Mouse (Mus musculus) C2C12 (cell line): Measurements from ENCODE around the gene Sox13. TPM values are rescaled to one million over a fixed set of nuclear protein-coding genes. Genes with fewer than 3 reads are reported as not detected.

Experiments used
- H3K27me3 ChIP-seq: one replicate; pipeline ENCODE4 v1.6.1; 2011; ENCODE audit not compliant: control insufficient read depth, insufficient read depth, insufficient read length
- H3K36me3 ChIP-seq: one replicate; pipeline ENCODE4 v1.6.1; 2011; ENCODE audit not compliant: control insufficient read depth, insufficient read depth
- H3K4me3 ChIP-seq: one replicate; pipeline ENCODE4 v1.5.1; 2011; ENCODE audit warnings: mild to moderate bottlenecking, control low read depth; ENCODE audit not compliant: poor library complexity, insufficient read depth, severe bottlenecking
- H3K79me2 ChIP-seq: one replicate; pipeline ENCODE4 v1.6.1; 2011; ENCODE audit not compliant: control insufficient read depth, insufficient read depth
- H3K79me3 ChIP-seq: one replicate; pipeline ENCODE4 v1.6.1; 2011; ENCODE audit warnings: low read depth, control low read depth
- H3ac ChIP-seq: one replicate; pipeline ENCODE3; 2011; ENCODE audit warnings: low read depth; ENCODE audit not compliant: control insufficient read depth, insufficient read length
- CEBPB ChIP-seq: IDR thresholded peaks from one replicate; pipeline ENCODE4 v1.6.1; 2011; ENCODE audit warnings: low read depth, mild to moderate bottlenecking, control low read depth, moderate library complexity
- CTCF ChIP-seq: IDR thresholded peaks from one replicate; pipeline ENCODE4 v1.5.1; 2011; ENCODE audit not compliant: control insufficient read depth, insufficient read depth, insufficient read length
- FOSL1 ChIP-seq: IDR thresholded peaks from one replicate; pipeline ENCODE4 v1.8.0; 2011; ENCODE audit warnings: mild to moderate bottlenecking, low read length; ENCODE audit not compliant: poor library complexity, insufficient read depth, severe bottlenecking
- MAX ChIP-seq: IDR thresholded peaks from one replicate; pipeline ENCODE4 v1.6.1; 2011; ENCODE audit warnings: mild to moderate bottlenecking, control low read depth
- MYOD1 ChIP-seq: IDR thresholded peaks from one replicate; pipeline ENCODE4 v1.6.1; 2011; ENCODE audit warnings: low read depth; ENCODE audit not compliant: control insufficient read depth, insufficient read length
- MYOG ChIP-seq: IDR thresholded peaks from one replicate; pipeline ENCODE4 v1.6.1; 2011; ENCODE audit not compliant: control insufficient read depth, insufficient read length; ENCODE audit errors: extremely low read depth
- USF1 ChIP-seq: IDR thresholded peaks from one replicate; pipeline ENCODE4 v1.6.1; 2011; ENCODE audit warnings: low read depth, mild to moderate bottlenecking, control low read depth, moderate library complexity
- polyA plus RNA-seq: library from polyadenylated mRNA; unstranded; fragments of >200 nt; fragmentation: generic; extraction: Trizol; gene quantifications from one replicate; pipeline ENCODE4 v1.2.1, GENCODE M21; 2012; ENCODE audit warnings: missing spikeins

Gene Sox13
- polyA plus RNA-seq, 1 experiment: 0.26 TPM

DNA sequence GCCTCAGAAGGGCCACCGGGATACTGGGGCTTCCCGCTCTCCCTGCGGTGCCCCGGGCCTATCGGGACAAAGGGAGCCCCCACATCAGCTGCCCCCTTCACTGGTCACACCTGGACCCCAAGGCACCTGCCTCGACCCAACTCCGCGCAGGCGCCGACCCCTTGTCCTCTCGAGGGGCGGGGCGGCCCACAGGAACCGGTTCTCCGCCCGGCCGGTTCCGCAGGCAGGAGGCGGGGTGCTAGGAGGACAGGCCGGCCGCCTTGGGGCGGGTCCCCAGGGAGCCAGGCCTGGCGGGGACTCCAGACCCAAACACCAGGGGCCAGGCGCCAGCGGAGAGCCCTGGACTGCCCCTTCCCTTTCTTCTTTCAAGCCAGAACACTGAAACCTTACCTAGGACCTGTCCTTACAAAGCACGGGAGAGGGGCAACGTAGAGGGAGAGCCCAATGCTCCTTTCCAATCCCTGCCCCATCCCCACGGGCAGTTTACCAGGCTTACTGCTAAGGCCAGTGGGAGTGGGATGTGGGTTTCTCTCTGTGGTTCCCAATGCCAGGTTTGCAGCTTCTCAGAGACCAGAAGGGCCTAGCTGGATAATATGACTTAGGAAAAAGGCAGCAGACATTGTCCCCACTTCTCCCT is 5.9 kb downstream of the Sox13 start:
- Histone ChIP-seq H3K79me2 (no peaks in the 10 kb centered on the region), H3K27me3 (peaks cover 72% of the 10 kb centered on the region), H3ac (no peak overlapping the region), H3K4me3 (no peak overlapping the region), H3K36me3 (no peaks in the 10 kb centered on the region), H3K79me3 (no peaks in the 10 kb centered on the region)
- TF ChIP-seq MYOD1 (no peak), MYOG (no peak), USF1 (no peak), MAX (no peak), FOSL1 (no peak), CEBPB (no peak), CTCF (no peak)

DNA sequence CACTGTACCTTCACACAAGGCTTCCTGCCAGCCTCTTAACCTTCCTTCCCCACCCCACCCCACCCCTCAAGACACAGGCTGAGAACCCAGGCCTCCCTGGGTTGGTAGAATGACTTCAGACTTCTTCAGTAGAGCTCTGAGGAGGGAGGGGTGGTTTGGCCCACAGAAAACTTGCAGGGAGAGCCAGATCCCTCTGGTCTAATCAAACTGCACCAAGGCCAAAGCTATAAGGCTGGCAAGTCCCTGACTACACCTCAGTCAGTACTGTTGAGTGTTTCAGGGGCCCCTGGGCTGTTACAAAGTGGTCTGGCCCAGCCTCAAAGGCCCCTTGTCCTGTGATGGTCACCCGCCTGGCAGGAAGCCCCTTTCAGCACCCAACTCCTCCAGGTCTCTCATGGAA is 6.6 kb downstream of the Sox13 start:
- TF ChIP-seq MYOG (no peak), USF1 (no peak), CTCF (no peak), CEBPB (no peak), FOSL1 (no peak), MYOD1 (no peak), MAX (no peak)

GRCm38 (mm10) chr1:133417113-133417512 is 7.1 kb downstream of the Sox13 start:
- no peak for TF ChIP-seq USF1
- TF ChIP-seq CTCF: no peak
- TF ChIP-seq CEBPB: no peak
- no peak for TF ChIP-seq MYOD1
- no peak for TF ChIP-seq MYOG
- no peak for TF ChIP-seq MAX
- Histone ChIP-seq H3K79me3 (no peaks in the 10 kb centered on the region), H3K4me3 (no peak overlapping the region), H3ac (no peak overlapping the region), H3K79me2 (no peaks in the 10 kb centered on the region), H3K27me3 (peaks cover 62% of the 10 kb centered on the region), H3K36me3 (no peaks in the 10 kb centered on the region)

More for the DNA sequence above, 6.6 kb downstream of the Sox13 start:
- H3K79me3 ChIP-seq: no peaks in the 10 kb centered on the region
- no peaks in the 10 kb centered on the region for H3K36me3 ChIP-seq
- H3K4me3 ChIP-seq: no peak overlapping the region
- H3K79me2 ChIP-seq: no peaks in the 10 kb centered on the region
- H3ac ChIP-seq: no peak overlapping the region
- peaks cover 65% of the 10 kb centered on the region for H3K27me3 ChIP-seq

DNA sequence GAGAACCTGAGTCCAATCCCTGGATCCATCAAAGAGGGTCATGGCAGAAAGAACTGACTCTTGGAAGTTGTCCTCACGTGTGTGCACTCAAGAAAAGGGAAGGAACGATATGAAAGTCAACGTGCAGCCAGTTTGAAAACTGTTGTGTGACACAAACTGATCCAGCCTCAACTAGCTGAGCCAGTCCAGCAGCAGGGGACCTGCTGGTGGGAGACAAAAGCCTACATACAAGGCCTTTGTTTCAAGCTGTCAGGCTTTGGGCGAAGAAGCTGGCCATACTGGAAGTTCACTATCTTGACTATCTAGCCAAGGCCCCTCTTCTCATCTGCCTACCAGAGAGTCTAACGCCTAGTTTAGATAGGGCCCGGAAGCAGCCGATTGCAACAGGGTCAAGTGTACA is 7.7 kb downstream of the Sox13 start:
- no peaks in the 10 kb centered on the region for H3K79me3 ChIP-seq
- H3K4me3 ChIP-seq: no peak overlapping the region
- TF ChIP-seq MAX: no peak
- TF ChIP-seq FOSL1: no peak
- no peak for TF ChIP-seq MYOG
- TF ChIP-seq MYOD1: no peak
- no peak for TF ChIP-seq CEBPB
- no peak for TF ChIP-seq CTCF
- no peaks in the 10 kb centered on the region for H3K79me2 ChIP-seq
- no peak overlapping the region for H3ac ChIP-seq
- no peaks in the 10 kb centered on the region for H3K36me3 ChIP-seq
- H3K27me3 ChIP-seq: peaks cover 64% of the 10 kb centered on the region

DNA sequence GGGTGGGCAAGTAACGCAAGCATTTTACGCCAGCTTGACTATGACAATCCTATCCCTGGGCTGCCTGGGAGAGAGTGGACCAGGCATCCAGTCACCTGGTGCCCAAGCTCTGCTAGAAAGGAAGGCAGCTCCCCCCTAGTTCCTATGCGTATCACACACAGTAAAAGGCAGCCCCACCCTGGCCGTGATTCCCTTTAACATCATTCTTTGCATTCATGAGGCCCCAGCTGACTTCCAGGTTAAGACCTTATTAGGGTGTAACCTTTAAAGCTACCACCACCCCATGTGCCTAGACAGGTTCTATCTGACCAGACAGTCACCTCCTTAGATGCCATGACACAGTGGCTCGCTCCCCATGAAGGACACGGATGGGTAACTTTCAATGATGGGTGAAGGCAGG is 8.7 kb downstream of the Sox13 start:
- no peak for TF ChIP-seq MYOD1
- TF ChIP-seq USF1: no peak
- H3K79me2 ChIP-seq: no peaks in the 10 kb centered on the region
- peaks cover 60% of the 10 kb centered on the region for H3K27me3 ChIP-seq
- no peak overlapping the region for H3ac ChIP-seq
- H3K79me3 ChIP-seq: no peaks in the 10 kb centered on the region
- no peaks in the 10 kb centered on the region for H3K36me3 ChIP-seq
- no peak overlapping the region for H3K4me3 ChIP-seq

DNA sequence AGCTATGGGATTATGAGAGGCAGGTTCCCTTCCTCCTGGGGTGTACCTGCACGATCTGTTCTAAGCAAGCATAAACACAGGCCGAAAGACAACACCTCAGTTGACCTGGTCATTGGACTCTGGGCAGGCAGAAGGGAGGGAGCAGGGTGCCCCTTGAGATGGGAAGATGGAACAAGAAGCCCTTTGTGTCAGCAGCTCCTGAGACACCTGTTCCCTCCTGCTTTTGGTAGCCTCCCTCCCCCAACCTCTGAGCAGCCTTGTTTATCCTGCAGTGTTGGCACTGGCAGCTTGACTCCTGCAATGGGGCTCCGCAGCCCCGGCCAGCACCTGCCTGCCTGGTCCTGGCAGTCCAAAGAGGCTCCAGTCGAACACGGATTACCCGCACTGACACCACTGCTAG is 9.1 kb downstream of the Sox13 start:
- Histone ChIP-seq H3K27me3 (peaks cover 61% of the 10 kb centered on the region), H3K79me2 (no peaks in the 10 kb centered on the region), H3K79me3 (no peaks in the 10 kb centered on the region), H3K36me3 (no peaks in the 10 kb centered on the region), H3K4me3 (no peak overlapping the region), H3ac (no peak overlapping the region)
- TF ChIP-seq CTCF (no peak), MYOD1 (no peak), MAX (no peak), USF1 (no peak), CEBPB (no peak), FOSL1 (no peak), MYOG (no peak)
